Comparison of ENCODE assay signal across 8 mouse cellular contexts in the genomic region with DNA sequence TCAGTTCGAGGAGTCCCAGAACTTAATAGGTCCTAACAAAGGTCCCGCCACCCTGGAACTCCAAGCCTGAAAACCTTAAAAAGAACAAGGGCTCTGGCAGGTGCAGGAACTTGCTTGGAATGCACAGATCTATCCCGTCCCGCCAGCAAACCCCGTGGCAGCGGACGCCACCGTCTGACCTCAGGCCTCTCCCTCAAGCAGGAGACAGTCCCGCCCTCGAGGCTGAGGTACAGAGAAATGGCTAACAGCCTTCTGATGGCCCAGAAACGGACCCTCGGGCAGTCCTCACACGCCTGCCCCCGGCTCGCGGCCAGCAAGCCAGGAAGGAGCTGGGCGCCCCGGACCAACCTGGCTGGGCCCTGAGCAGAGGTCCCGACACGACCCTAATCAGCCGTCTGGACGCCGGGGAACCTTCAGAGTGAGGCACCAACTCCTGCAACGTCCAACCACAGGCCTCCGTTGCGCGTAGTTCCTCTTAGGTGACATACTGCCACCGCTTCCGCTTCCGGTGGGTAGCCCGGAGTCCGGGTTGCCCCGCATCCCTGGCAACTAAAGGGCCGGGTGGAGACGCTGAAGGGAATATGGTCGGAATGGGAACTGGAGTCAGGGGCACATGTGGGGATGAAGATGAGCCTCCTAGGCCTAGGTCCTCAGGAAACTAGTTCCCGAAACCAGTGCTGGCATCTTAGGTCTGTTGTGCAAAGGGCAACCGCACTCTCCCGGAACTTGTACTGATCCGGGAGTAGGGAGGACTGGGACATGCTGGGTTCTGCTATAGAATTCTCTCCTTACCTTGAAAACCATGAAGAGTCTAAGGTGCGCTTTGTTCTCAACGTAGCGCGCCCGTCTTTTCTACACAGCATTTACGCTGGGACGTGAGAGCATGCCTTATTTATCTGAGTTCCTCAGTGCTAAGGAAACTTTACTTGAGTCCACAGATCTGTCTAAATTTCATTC. TPM values are rescaled to one million over a fixed set of nuclear protein-coding genes. Genes with fewer than 3 reads are reported as not detected.
DNase-seq lines count a peak whose midpoint lies in the region; ATAC-seq and TF ChIP-seq lines count a peak whose summit lies in the region.

Gene Alkbh3 (minus strand): TSS at position 473 of the 957 bp plus-strand sequence.

- no peaks in the 10 kb centered on the region for H3K27me3 ChIP-seq in hindbrain, postnatal 0 days (ENCODE audit: insufficient read depth, low read length)

- H3K4me2 ChIP-seq in hindbrain, postnatal 0 days (ENCODE audit: low read depth, low read length): peak within 1 kb of the TSS; percentile 94

- peak; percentile 100 for ATAC-seq in common myeloid progenitor, adult 5-6 weeks (replicated peaks; ENCODE audit: low read depth, poor library complexity, severe bottlenecking)
- peak; percentile 100 for ATAC-seq in hindbrain, postnatal 0 days
- peak; percentile 100 for ATAC-seq in megakaryocyte, adult 5-6 weeks (ENCODE audit: poor library complexity, severe bottlenecking)

- H3K4me3 ChIP-seq in gastrocnemius, adult 2 months: peak within 1 kb of the TSS; percentile 90
- H3K4me3 ChIP-seq in hindbrain, postnatal 0 days (ENCODE audit: low read length): peak within 1 kb of the TSS; percentile 87
- H3K4me3 ChIP-seq in left cerebral cortex, adult 2 months: peak within 1 kb of the TSS; percentile 97

- peak within 1 kb of the TSS; percentile 95 for H3K27ac ChIP-seq in gastrocnemius, adult 2 months
- H3K27ac ChIP-seq in hindbrain, postnatal 0 days: peak within 1 kb of the TSS; percentile 58; the same call in 1 of the 2 replicates
- peak within 1 kb of the TSS; percentile 86 for H3K27ac ChIP-seq in left cerebral cortex, adult 2 months

- 6% methylated on average over 47 of the region's 47 CpGs for WGBS in hindbrain, postnatal 0 days

- intact Hi-C loops in gastrocnemius, adult 2 months (cut with DNase I): no loop called here
- intact Hi-C loops in left cerebral cortex, adult 2 months (cut with DNase I): no loop called here

- peak within 1 kb of the TSS; percentile 81 for H3K9ac ChIP-seq in hindbrain, postnatal 0 days (replicated peaks; ENCODE audit: low read length)

- H3K4me1 ChIP-seq in hindbrain, postnatal 0 days (ENCODE audit: insufficient read depth, low read length): peaks cover 6% of the 10 kb centered on the region; the same call in 1 of the 2 replicates

- peaks cover 3% of the 10 kb centered on the region; the same call in 1 of the 2 replicates for H3K9me3 ChIP-seq in hindbrain, postnatal 0 days (ENCODE audit: low read length)

- peak; percentile 97 for DNase-seq in ZHBTc4 (ENCODE audit: low read depth, low spot score)
- DNase-seq in gastrocnemius, adult 2 months: peak; percentile 94
- peak; percentile 97 for DNase-seq in hindbrain, postnatal 0 days (ENCODE audit: low spot score)
- peak; percentile 93 to 96 for DNase-seq in left cerebral cortex, adult 2 months (ENCODE audit: extremely low spot score in 1 of 2, low spot score in 2 of 2)
- DNase-seq in right cerebral cortex, adult 2 months (ENCODE audit: low spot score in 2 of 2): peak; percentile 93 to 96
- DNase-seq in urinary bladder, postnatal 14 days (ENCODE audit: low spot score): peak; percentile 90

- peaks cover 12% of the 10 kb centered on the region; the same call in 1 of the 2 replicates for H3K36me3 ChIP-seq in hindbrain, postnatal 0 days (ENCODE audit: insufficient read depth, low read length)

- TF ChIP-seq CTCF in gastrocnemius, adult 2 months (IDR thresholded peaks at IDR 0.05): no peak
- TF ChIP-seq CTCF in hindbrain, postnatal 0 days (IDR thresholded peaks at IDR 0.05; ENCODE audit: low read depth): no peak
- no peak for TF ChIP-seq CTCF in left cerebral cortex, adult 2 months (IDR thresholded peaks at IDR 0.05)

RNA-seq across cellular contexts. Expression of gene Alkbh3, which starts in this region (rescaled TPM):
- total RNA-seq in common myeloid progenitor, adult 5-6 weeks (2017): 25.7 and 32.3 TPM in 2 replicates
- 10 to 100 TPM; 54.8 to 55.7 TPM for total RNA-seq in gastrocnemius, adult 2 months (2021)
- 21.6 and 61.1 TPM in 2 replicates for total RNA-seq in hindbrain, postnatal 0 days (2014; rRNA removed)
- 48.9 and 51.7 TPM in 2 replicates for polyA plus RNA-seq in hindbrain, postnatal 0 days (2015; fragmentation: Nextera tagmentation; extraction: Ambion mirVana)
- 10 to 100 TPM; 26.1 to 28.1 TPM for total RNA-seq in left cerebral cortex, adult 2 months (2021)
- 64.3 and 71.6 TPM in 2 replicates for total RNA-seq in megakaryocyte, adult 5-6 weeks (2015)
- 26.0 and 27.2 TPM in 2 replicates for total RNA-seq in megakaryocyte, adult 5-6 weeks (2017)

Comparison
In these comparisons a context has a peak if more than half of its experiments do, and no peak if none do; other contexts are left out.
1. Peak in every context shown above with its lines: DNase-seq, ATAC-seq, H3K4me3 ChIP-seq and H3K27ac ChIP-seq.